12 mouse cellular contexts compared by ENCODE assay signal in genomic region chr1:38241221-38241666, GRCm38 (mm10).
A peak's percentile ranks its signal among the peaks of the same experiment; 100 is the strongest.
DNase-seq lines count a peak whose midpoint lies in the region; ATAC-seq and TF ChIP-seq lines count a peak whose summit lies in the region.
"Had no signal": no experiment of that assay in that cellular context is flagged by ENCODE, and none has a peak within 500 bp of the region (broad histone marks: within the 10 kb centered on the region; RNA-seq: fewer than 3 reads in every experiment).

No protein-coding gene starts in this region.

- H3K9me3 ChIP-seq in forebrain, embryonic 12.5 days, result no peaks in the 10 kb centered on the region
- H3K9me3 ChIP-seq: heart, embryonic 15.5 days had no signal

- no peaks in the 10 kb centered on the region for H3K36me3 ChIP-seq in forebrain, embryonic 12.5 days (replicated peaks)
- H3K36me3 ChIP-seq: heart, embryonic 15.5 days had no signal

- intact Hi-C loops in heart, postnatal 10 days (cut with DNase I), result no loop called here
- intact Hi-C loops in gastrocnemius, postnatal 36 days (cut with DNase I), result no loop called here

- ATAC-seq in forebrain, embryonic 12.5 days (ENCODE audit: low FRiP score), result no peak
- ATAC-seq in erythroid progenitor cell, adult 5-6 weeks (replicated peaks; ENCODE audit: low FRiP score, poor library complexity, severe bottlenecking), result no peak

- no peak for TF ChIP-seq CTCF in layer of hippocampus, adult 2 months (conservative IDR thresholded peaks at IDR 0.05)

- no peaks in the 10 kb centered on the region for H3K4me1 ChIP-seq in forebrain, embryonic 12.5 days

- H3K27me3 ChIP-seq in forebrain, embryonic 12.5 days, result no peaks in the 10 kb centered on the region
- H3K27me3 ChIP-seq: heart, embryonic 15.5 days had no signal

- no peak overlapping the region for H3K9ac ChIP-seq in forebrain, embryonic 12.5 days
- H3K9ac ChIP-seq: heart, embryonic 15.5 days had no signal

- 89% methylated on average over 6 of the region's 6 CpGs for WGBS in forebrain, embryonic 12.5 days

- H3K4me2 ChIP-seq in forebrain, embryonic 12.5 days, result no peak overlapping the region
- H3K4me2 ChIP-seq: heart, embryonic 15.5 days had no signal

- no peak overlapping the region for H3K4me3 ChIP-seq in forebrain, embryonic 12.5 days (replicated peaks)
- no peak overlapping the region for H3K4me3 ChIP-seq in layer of hippocampus, adult 2 months
- H3K4me3 ChIP-seq: erythroblast, embryonic 14.5 days; heart, embryonic 15.5 days had no signal

- H3K27ac ChIP-seq in forebrain, embryonic 12.5 days, result no peak overlapping the region
- H3K27ac ChIP-seq in layer of hippocampus, adult 2 months, result no peak overlapping the region; the same call in 1 of the 2 replicates

- peak; percentile 42 to 43 for DNase-seq in heart, postnatal 10 days
- no peak for DNase-seq in heart, postnatal 4 days
- DNase-seq in adrenal gland, postnatal 10 days, result peak; percentile 46
- peak; percentile 30 to 39 for DNase-seq in gastrocnemius, postnatal 36 days
- DNase-seq in kidney, postnatal 4 days, result peak; percentile 45 to 49
- no peak for DNase-seq in layer of hippocampus, adult 2 months (ENCODE audit: low spot score in 2 of 2)
- DNase-seq: cerebellum, adult 9-11 months; thymus, adult 2 months had no signal

Comparison
In these comparisons a context has a peak if more than half of its experiments do, and no peak if none do; other contexts are left out.
1. DNase-seq: peak in heart, postnatal 10 days (2 of 2), adrenal gland, postnatal 10 days (single experiment), gastrocnemius, postnatal 36 days (2 of 2) and kidney, postnatal 4 days (2 of 2); none in heart, postnatal 4 days (single experiment) and layer of hippocampus, adult 2 months (0 of 2).